ENCODE assay signal across 8 mouse cellular contexts in the genomic region with DNA sequence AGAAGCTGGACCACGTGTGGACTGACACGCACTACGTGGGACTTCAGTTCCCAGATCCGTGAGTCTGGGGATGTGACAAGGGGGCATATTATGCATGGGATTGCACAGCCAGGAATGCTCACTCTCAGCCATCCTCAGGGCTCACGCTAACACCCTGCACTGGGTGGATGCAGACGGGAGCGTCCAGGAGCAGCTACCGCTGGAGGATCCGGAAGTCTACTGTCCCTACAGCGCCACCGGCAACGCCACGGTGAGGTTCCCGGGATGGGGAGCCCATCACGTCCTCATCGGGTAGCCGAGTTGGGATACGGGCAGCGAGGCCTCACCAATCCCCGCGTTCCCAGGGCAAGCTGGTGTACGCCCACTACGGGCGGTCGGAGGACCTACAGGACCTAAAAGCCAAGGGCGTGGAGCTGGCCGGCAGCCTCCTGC. TPM values are rescaled to one million over a fixed set of nuclear protein-coding genes. Genes with fewer than 3 reads are reported as not detected.
DNase-seq lines count a peak whose midpoint lies in the region; ATAC-seq lines count a peak whose summit lies in the region.

No protein-coding gene starts in this region.

- no peaks in the 10 kb centered on the region for H3K9me3 ChIP-seq in embryonic facial prominence, embryonic 15.5 days (replicated peaks)
- no peaks in the 10 kb centered on the region for H3K9me3 ChIP-seq in lung, embryonic 15.5 days

- no peak for ATAC-seq in embryonic facial prominence, embryonic 15.5 days (ENCODE audit: insufficient number of reproducible peaks, low FRiP score, low TSS enrichment, low read depth)
- no peak for ATAC-seq in lung, embryonic 15.5 days (ENCODE audit: borderline replicate concordance, extremely low read depth, low FRiP score, low TSS enrichment)

- peak; percentile 40 for DNase-seq in ovary, adult 18-20 months (ENCODE audit: low spot score)
- no peak for DNase-seq in ovary, postnatal 10 days (ENCODE audit: low spot score)
- DNase-seq in heart, postnatal 36 days, result peak; percentile 34 to 47
- peak; percentile 25 to 50 for DNase-seq in layer of hippocampus, postnatal 14 days (ENCODE audit: low spot score in 2 of 2)
- peak; percentile 57 for DNase-seq in right cerebral cortex, adult 18-20 months
- DNase-seq in B cell, adult 2 months, result no peak

- 0 out of 2 replicates have a peak, but pooled peaks cover 11% of the 10 kb centered on the region for H3K4me1 ChIP-seq in embryonic facial prominence, embryonic 15.5 days
- 0 out of 2 replicates have a peak, but pooled peaks cover 3% of the 10 kb centered on the region for H3K4me1 ChIP-seq in lung, embryonic 15.5 days

- peak overlapping the region; percentile 43 for H3K4me2 ChIP-seq in embryonic facial prominence, embryonic 15.5 days (replicated peaks)
- peak overlapping the region; percentile 50 for H3K4me2 ChIP-seq in lung, embryonic 15.5 days

- intact Hi-C loops in heart, postnatal 36 days (cut with DNase I), result no loop called here

- no peaks in the 10 kb centered on the region for H3K36me3 ChIP-seq in embryonic facial prominence, embryonic 15.5 days
- no peaks in the 10 kb centered on the region for H3K36me3 ChIP-seq in lung, embryonic 15.5 days

- H3K27ac ChIP-seq in embryonic facial prominence, embryonic 15.5 days (replicated peaks), result no peak overlapping the region
- H3K27ac ChIP-seq in lung, embryonic 15.5 days, result no peak overlapping the region

- H3K27me3 ChIP-seq in embryonic facial prominence, embryonic 15.5 days, result peaks cover 10% of the 10 kb centered on the region
- peaks cover 7% of the 10 kb centered on the region for H3K27me3 ChIP-seq in lung, embryonic 15.5 days

- H3K9ac ChIP-seq in embryonic facial prominence, embryonic 15.5 days, result no peak overlapping the region
- H3K9ac ChIP-seq in lung, embryonic 15.5 days, result no peak overlapping the region

- 7% methylated on average over 27 of the region's 27 CpGs for WGBS in embryonic facial prominence, embryonic 15.5 days
- WGBS in lung, embryonic 15.5 days, result 6% methylated on average over 27 of the region's 27 CpGs

- peak overlapping the region; percentile 13; the same call in 1 of the 2 replicates for H3K4me3 ChIP-seq in embryonic facial prominence, embryonic 15.5 days (replicated peaks)
- peak overlapping the region; percentile 15 for H3K4me3 ChIP-seq in lung, embryonic 15.5 days

RNA-seq across cellular contexts. Expression of gene Tfr2, which starts 4.8 kb away (rescaled TPM):
- polyA plus RNA-seq in embryonic facial prominence, embryonic 15.5 days (2015; fragmentation: Nextera tagmentation; extraction: Ambion mirVana), result 1.5 and 2.0 TPM in 2 replicates
- total RNA-seq in heart, postnatal 36 days (2021), result not detected
- 10 to 100 TPM; 10.9 to 15.5 TPM for total RNA-seq in layer of hippocampus, postnatal 14 days (2021)
- 0.31 and 0.40 TPM in 2 replicates for polyA plus RNA-seq in lung, embryonic 15.5 days (2015; fragmentation: Nextera tagmentation; extraction: Ambion mirVana)

RNA-seq across cellular contexts. Expression of gene Actl6b, which starts 21.2 kb away (rescaled TPM):
- 1.4 and 2.8 TPM in 2 replicates for polyA plus RNA-seq in embryonic facial prominence, embryonic 15.5 days (2015; fragmentation: Nextera tagmentation; extraction: Ambion mirVana)
- total RNA-seq in heart, postnatal 36 days (2021), result not detected
- total RNA-seq in layer of hippocampus, postnatal 14 days (2021), result 100 to 1,000 TPM; 128 to 133 TPM
- polyA plus RNA-seq in lung, embryonic 15.5 days (2015; fragmentation: Nextera tagmentation; extraction: Ambion mirVana), result 0.24 and 0.71 TPM in 2 replicates

RNA-seq across cellular contexts. Expression of gene Mospd3, which starts 26.4 kb away (rescaled TPM):
- polyA plus RNA-seq in embryonic facial prominence, embryonic 15.5 days (2015; fragmentation: Nextera tagmentation; extraction: Ambion mirVana), result 43.3 and 47.3 TPM in 2 replicates
- 10 to 100 TPM; 16.5 to 16.8 TPM for total RNA-seq in heart, postnatal 36 days (2021)
- total RNA-seq in layer of hippocampus, postnatal 14 days (2021), result 10 to 100 TPM; 36.7 to 40.0 TPM
- 31.6 and 32.8 TPM in 2 replicates for polyA plus RNA-seq in lung, embryonic 15.5 days (2015; fragmentation: Nextera tagmentation; extraction: Ambion mirVana)

RNA-seq across cellular contexts. Expression of gene Pcolce, which starts 39.1 kb away (rescaled TPM):
- polyA plus RNA-seq in embryonic facial prominence, embryonic 15.5 days (2015; fragmentation: Nextera tagmentation; extraction: Ambion mirVana), result 261 and 273 TPM in 2 replicates
- 10 to 100 TPM; 58.1 to 65.1 TPM for total RNA-seq in heart, postnatal 36 days (2021)
- 10 to 100 TPM in 1 of 2 experiments, 1 to 10 TPM in 1; 6.9 to 13.6 TPM for total RNA-seq in layer of hippocampus, postnatal 14 days (2021)
- polyA plus RNA-seq in lung, embryonic 15.5 days (2015; fragmentation: Nextera tagmentation; extraction: Ambion mirVana), result 130 TPM in 2 replicates

RNA-seq across cellular contexts. Expression of gene Gnb2, which starts 41.2 kb away (rescaled TPM):
- 442 and 451 TPM in 2 replicates for polyA plus RNA-seq in embryonic facial prominence, embryonic 15.5 days (2015; fragmentation: Nextera tagmentation; extraction: Ambion mirVana)
- 100 to 1,000 TPM; 245 to 248 TPM for total RNA-seq in heart, postnatal 36 days (2021)
- total RNA-seq in layer of hippocampus, postnatal 14 days (2021), result 100 to 1,000 TPM; 704 to 770 TPM
- polyA plus RNA-seq in lung, embryonic 15.5 days (2015; fragmentation: Nextera tagmentation; extraction: Ambion mirVana), result 414 and 437 TPM in 2 replicates

Comparison
In these comparisons a context has a peak if more than half of its experiments do, and no peak if none do; other contexts are left out.
1. DNase-seq: peak in ovary, adult 18-20 months (single experiment), heart, postnatal 36 days (2 of 2), layer of hippocampus, postnatal 14 days (2 of 2) and right cerebral cortex, adult 18-20 months (single experiment); none in ovary, postnatal 10 days (single experiment) and B cell, adult 2 months (0 of 2).
2. RNA of gene Tfr2, which starts 4.8 kb away (total RNA-seq): 10.9 to 15.5 TPM in layer of hippocampus, postnatal 14 days; not detected in heart, postnatal 36 days; every median in the first group is over 10 times any median in the second.
3. RNA of gene Actl6b, which starts 21.2 kb away (total RNA-seq): 128 to 133 TPM in layer of hippocampus, postnatal 14 days; not detected in heart, postnatal 36 days; every median in the first group is over 100 times any median in the second.